Mouse (Mus musculus) urinary bladder, postnatal 36 days (tissue): ENCODE measurements around the gene Abcg4.

Source experiments
- DNase-seq, 2 experiments: peaks; one replicate each; pipeline ENCODE4 v3.0.0; 2022; ENCODE audit warnings: low spot score in 2 of 2, mixed read lengths in 1 of 2

Gene Abcg4

DNA sequence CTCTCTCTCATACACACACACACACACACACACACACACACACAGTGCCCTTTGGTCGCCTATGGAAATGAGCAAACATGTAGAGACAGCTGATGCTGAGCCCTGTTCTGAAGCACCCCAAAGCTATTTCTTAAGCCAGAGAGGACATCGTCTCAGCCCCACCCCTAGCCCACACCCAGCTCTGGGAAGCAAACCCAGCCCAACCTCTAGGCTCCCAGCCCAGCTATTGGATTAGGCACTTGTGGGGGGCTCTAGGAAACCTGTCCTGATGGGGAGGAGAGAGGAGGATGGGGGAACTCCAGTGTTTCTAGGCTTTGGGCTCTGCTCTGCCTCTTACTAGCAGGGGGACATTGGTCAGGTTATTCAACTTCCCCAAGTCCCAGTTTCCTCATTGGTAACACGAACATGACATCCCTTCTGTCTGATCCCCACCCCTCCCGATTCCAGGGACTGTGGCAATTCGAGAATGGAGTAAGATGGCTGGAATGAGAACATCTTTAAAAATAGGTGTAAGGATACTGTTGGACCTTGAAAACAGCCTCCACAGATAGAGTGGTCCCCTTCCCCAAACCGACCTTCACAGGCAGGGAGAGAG, 2.1 kb downstream of the Abcg4 start:
- DNase-seq, result no peak

DNA sequence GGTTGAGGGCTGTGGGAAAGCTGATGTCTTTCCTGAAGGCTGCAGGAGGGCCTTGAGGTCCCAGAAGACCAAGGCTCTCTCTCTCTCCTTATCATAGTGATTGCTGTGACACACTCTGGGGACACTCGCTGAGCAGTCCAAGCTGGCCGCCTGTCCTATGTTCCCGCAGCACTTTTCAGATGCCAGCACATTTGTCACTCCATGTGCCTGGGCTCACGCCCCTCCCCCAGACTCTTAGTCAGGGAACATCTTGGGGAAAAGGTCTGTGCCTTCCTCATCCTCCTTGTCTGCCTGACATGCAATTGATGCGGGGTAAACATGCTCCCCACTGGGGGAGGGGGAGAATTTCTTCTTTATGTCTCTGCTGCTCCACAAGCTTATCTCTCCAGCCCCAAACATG, 5.2 kb downstream of the Abcg4 start:
- DNase-seq, result no peak

DNA sequence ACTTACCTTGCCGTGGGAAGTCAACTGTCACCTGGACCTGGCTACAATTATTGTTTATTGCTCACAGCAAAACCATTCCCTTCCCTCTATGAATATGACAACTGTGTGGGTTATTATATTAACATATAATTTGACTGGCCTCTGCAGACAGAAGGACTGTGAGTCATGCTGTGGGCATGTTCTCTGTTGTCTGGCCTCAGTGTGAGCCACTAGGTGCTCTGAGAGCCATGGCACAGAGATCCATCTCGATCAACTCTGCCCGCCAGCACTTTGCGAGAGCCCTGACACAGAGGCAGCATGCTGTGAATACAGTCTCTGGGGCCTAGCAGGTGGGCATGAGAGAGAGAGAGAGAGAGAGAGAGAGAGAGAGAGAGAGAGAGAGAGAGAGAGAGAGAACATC, 18.4 kb downstream of the Abcg4 start:
- DNase-seq, result no peak

DNA sequence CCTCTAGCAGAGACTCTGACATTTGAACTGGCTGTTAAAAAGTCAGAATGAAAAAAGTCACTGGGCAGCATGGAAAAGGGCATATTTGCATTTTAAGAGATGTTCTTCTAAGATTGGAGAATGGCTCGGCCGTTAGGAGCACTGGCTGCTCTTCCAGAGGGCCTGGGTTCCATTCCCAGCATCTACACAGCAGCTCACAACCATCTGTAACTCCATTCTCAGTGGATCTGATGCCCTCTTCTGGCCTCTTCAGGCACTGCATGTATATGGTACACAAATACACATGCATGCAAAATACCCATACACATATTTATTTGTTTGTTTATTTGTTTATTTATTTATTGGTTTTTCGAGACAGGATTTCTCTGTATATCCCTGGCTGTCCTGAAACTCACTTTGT, 19.3 kb downstream of the Abcg4 start:
- DNase-seq, result no peak

DNA sequence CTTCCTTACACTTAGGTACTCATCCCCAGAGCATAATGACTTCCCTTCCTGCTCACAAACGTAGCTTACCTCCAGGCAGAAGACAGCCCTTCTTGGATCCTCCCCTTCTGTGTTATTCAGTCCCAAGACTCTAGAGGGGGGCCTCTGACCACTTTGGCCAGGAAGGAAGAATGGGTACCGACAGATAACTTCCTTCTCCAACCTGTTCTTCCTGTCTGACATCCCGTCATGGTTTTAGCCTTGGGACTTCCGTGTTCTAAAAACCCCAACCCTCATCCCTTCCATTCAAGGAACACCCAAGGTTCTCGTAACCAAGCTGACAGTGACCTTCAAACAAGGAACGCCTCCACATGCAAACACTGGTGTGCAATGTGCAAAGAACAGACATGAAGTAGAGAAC, 20.0 kb downstream of the Abcg4 start, which contains the start of gene Nlrx1:
TSS of gene Nlrx1 (minus strand) at position 168 of the 400 bp plus-strand sequence.
- no peak for DNase-seq

DNA sequence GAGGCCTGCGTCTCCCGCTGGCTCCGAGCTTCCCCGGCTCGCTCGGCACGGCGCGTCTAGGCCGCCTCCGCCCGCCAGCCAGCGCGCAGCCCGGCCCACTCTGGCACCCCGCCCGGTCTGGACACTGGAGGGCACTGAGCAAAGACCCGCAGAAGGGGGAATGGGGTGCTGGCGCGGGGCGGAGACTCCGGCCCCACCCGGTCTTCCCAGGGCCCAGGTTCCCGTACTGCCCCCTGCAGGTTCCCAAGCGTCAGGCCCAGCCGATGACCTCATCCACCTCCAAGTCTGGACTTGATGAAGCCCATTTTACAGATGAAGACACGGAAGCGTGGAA, 20.4 kb downstream of the Abcg4 start:
- DNase-seq, result peak; percentile 86 to 89

DNA sequence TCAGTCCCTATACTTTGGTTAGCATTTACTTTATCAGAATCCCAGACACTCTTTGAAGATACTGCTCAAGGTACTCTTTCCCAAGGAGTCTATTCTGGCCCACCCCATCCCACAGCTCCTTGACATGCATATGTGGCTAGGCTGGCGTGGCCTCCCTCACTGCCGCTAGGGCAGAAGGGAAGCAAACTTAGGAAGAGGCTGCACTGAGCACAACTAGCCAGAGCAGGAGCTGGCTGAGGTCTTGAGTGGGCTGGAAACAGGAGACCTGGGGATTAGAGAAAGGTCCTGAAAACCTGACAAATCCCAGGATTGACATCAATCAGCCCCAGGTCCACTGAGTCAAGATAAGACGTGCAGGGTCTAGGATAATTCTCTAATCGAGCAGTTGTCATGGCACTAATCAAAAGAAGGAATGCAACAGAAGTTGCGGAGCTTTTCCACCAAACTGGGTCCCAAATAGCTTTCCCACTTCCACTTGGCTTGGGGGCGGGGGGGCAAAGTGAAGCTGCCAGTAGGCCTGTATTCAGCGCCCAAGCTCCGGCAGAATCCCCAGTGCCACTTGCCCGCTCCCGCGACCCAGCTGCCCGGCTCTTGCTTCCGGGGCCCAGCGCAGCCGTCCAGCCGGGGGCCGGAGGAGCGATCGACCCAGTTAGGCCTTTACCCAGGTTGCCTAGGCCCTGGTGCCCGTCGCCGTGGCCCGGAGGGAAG, 20.9 kb downstream of the Abcg4 start:
- no peak for DNase-seq

DNA sequence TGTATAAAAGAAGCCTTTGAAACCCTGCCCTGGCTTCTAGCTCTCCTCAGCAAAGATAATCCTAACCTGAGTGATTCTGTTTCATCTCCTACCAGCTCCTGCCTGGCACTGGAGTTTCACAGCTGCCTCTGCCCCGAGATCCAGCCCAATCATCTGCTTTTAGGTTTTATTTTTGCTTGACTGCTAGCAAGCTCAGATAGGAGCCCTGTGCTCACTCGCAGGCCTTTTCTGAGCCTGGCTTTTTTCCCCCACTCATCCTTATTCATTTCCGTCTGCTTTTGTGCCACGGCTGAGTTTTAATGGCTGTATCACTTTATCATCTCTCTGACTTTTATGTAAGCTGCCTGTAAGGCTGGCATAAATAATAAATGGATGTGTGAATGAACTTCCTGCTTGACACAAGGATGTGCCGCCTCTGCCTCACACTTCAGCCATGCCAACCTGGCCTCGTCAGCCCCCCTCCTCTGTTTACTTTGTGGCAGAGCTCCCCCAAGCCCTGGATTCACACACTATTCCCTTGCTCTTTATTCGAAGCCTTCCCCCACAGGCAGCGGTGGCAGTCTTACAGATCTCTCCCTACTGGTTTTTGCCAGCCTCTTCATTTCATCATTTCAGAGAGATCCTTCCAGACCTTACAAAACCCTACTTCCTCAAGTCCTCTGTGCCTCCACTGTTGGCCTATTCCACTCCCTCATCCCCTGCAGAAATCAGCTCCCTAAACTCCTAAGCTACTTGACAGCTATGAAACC, 21.8 kb downstream of the Abcg4 start:
- no peak for DNase-seq

DNA sequence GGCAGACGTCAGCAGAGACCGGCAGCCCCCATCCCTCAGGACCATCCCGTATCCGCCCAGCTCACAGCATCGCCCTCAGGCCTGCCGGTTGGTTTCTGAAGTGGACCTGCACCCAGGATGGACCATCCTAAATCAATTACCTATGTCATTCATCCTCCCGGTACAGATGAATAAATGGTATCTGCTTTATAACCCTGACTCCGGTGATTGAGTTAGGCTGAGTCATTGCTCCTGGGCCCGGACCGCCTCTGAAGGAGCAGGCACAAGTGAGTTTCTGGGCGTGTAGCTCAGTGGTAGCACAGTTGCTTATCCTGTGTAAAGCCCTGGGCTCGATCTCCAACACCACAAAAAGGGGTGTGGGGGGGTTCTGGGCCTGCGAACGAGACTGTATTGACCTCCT, 27.0 kb downstream of the Abcg4 start:
- DNase-seq, result no peak

DNA sequence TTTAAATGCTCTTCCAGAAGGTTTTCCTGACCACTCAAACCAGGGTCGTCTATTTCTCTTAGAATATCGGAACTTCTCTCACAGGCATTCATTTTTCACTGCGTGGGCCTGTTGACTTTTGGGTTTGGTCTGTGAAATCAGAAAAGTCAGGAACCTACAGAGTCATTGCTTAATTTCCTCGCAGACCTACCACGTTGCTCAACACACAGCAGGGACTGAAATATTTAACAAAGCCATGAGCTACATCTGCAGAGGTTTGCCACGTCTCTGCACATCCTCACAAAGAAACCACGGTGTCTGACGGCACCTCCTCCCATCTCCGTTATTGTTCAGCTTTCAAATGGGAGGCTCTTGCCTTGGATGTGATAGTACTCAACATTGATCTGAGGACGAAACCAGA, 29.4 kb downstream of the Abcg4 start:
- DNase-seq, result no peak

DNA sequence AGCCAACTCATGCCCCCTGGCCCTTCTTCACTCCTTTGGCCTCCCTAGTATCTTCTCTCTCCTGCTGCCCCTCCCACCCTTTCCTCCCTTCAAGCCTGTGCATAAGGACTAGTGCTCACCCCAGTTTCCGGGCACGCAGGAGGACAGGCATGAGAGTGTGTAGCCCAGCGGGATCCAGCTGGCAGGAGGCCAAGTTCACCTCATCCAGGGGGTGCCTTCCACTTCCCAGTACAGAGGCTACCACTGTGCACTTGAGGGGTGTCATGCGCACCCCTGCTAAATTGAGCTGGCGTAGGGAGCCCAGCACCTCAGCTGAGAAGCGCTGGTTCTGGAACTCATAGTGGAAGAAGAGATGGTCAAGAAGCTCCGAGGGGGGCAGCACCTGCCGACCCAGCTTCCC, 32.2 kb downstream of the Abcg4 start:
- no peak for DNase-seq

DNA sequence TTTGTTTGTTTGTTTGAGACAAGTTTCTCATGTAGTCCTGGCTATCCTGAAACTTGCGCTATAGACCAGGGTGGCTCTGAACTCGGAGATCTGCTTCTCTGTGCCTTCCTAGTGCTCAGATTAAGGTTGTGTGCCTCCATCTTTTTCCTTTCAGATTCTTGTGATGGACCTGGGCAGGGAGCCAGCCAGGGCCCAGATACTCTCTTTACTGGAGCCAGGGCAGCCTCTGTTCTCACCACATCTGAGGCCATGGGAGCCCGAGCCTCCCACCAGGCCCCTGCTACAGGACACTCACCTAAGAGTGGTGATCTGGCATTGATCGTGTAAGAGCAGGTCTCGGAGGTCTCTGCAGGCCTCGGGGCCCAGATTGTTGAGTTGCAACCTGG, 33.3 kb downstream of the Abcg4 start:
- DNase-seq, result no peak

DNA sequence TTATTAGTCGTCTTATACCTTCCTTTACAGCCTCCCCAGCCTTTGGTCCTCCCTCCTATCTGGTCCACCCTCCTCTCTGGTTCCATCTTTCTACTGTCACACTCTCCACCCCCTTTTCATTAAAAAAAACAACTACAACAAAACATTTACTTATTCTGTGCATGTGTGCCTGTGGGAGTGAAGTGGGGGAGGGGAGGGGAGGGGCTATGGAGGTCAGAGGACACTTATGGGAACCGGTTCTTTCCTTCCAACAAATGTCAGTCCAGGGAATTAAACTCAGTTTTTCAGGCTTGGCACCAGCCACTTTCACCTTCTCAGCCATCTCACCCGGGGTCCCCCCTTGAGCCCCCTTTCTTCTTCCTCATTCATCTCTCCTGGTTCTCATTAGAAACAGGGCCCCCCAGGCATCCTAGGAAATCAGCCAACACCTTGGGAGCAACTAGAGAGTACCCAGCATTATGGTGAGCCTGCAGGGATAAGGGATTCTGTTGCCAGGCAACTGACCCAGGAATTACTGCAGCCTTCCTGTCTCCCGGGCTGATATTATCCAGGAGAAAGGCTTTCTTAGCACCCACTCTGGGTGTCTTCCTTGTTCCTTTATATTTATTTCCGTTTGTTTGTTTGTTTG, 33.8 kb downstream of the Abcg4 start:
- no peak for DNase-seq

DNA sequence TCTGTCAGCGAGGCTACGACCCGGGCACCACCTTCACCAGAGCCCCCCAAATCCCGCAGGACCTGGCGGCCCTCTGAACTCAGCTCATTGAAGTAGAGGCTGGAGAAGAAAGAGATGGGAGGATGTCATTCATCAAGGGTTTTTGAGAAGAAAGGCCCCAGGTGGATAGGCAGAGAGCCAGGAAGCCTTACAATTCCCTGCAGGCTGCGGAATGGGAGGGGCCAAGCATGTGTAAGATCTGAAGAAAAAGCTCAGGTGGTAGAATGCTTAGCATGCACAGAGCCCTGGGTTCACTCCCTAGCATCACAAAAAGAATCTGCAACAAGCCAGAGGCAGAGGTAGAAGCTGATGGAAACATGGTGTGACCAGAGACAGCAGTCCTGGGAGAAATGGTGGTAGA, 35.0 kb downstream of the Abcg4 start:
- DNase-seq, result no peak

DNA sequence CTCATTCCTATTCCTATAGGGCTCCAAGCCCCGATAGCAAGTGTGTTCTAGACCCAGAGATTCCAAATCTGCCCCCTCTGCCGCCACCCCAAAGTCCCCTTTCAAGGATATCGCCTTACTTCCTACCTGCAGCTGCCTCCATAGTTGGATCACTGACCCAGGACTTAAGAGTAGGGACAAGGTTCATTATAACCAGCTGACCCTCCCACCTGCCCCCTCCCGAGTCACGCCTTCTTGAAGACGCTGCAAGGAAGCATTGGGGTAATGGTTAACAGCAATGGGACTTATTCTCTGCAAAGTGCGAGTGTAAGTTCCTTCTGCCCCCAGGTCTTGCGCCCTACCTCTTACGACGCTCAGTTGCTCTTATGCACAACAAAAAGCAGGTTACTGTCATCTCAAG, 37.1 kb downstream of the Abcg4 start, which contains the start of gene Pdzd3:
TSS of gene Pdzd3 (minus strand) at position 158 of the 400 bp plus-strand sequence.
- DNase-seq, result no peak

DNA sequence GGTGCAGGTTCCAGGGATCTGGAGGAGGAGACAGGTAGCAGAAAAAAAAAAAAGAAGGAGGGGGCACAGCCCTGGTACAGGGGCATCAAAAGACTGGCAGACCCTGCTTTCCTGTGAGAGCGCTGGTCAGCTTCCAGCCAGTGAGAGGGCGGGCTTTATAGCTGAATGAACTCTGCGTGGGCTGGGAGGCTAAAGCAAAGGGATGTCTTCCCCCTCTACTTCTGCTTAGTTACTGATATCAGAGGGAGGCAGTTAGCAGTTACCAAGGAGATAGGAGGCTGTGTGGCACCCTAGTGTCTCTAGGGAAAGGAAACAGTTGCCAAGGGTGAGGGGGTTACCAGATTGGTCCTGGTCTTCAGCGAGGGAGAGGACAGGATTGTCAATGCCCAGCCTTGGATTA, 38.0 kb downstream of the Abcg4 start:
- no peak for DNase-seq

DNA sequence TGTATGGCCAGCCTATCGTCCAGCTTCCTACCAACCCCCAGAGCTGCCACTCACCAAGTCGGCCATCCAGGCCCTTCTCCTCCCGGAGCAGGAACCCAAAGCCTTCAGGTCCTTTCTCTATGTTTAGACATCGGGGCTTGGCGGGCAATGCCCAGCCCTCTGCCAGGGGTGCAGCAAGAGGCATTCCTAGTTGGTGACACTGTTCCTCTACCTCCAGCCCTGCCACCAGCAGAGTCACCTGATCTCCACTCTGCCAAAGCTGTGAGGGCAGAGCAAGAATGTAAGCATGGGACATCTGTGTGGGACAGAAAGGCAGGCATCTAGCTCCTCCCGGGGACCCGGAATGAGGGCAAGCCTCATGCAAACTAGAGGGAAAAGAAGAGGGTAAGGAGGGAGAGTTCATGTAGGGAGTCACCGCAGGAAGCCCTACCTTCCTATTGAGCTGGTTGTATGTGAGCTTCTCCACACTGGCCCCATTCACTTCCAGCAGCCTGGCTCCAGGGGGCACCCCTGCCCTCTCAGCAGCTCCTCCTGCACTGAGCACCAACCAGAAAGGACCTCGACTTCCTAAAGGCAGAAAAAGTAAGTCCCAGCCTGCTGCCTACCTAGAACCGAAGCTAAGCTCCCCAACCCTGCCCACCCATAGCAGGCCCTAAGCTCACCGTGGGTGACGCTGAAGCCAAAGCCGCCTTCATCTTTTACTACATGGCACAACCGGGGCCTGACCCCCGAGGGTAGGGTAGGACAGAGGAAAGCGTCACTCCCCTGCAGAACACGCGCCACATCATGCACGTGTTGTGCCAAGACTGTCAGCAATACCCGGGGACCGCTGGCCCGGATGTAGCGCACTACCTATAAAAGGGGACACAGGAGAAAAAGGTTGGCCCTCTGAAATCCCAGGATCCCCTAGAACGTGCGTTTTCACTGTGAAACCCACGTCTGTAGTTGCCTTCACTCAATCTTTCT, 39.0 kb downstream of the Abcg4 start:
- peak; percentile 39 to 69 for DNase-seq

DNA sequence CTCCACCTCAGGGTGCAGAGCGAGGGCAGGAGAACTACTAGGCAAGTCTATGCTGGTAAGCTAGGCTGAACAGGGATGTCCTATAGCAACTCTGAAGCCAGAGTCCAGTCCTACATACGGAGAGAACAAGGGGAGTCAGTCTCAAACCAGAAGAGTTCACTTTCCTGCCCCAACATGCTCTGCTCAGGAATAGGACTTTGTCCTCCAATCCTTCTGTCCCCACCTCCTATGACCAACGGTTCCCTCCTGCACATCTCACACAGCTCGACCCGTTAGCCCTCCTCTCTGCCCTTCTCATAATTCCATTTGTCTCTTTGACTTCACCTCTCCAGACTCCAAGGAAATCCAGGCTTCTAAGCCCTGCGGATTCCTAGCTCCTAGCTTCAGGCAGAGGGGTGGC, 40.5 kb downstream of the Abcg4 start:
- DNase-seq, result no peak

DNA sequence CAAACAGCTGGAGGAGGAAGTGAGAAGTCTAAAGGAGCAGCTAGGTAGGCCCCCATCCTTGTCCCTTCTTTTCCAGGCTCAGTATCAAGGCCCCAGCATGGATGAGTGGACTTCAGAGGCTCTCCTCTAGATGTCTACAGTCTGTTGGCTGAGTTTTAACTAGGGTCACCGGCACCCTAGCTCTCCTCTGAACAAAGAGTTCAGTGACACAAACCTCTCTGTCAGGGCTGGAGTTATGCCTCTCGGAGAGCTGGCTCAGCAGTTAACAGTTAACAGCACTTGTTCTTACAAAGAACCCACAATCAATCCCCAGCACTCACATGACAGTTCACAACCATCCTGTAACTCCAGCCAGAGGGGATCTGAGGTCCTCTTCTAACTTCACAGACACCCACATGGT, 44.8 kb downstream of the Abcg4 start:
- DNase-seq, result no peak

DNA sequence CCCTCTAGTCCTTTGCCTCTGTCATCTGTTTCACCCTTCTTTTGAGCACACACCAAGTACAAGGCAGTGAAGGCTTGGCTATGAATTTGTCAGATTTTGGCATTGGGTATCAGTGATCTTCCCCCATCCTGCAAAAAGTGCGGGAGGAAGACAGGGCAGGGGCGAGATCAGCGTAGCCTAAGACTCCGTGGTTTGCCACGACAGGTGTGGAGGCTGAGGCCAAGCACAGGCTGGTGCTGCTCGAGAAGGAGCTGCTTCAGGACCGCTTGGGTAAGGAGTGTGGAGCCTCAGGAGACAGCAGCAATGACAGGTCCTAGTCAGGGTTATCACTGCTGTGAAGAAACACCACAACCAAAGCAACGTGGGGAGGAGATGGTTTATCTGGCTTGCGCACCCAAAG, 47.0 kb downstream of the Abcg4 start:
- DNase-seq, result no peak

DNA sequence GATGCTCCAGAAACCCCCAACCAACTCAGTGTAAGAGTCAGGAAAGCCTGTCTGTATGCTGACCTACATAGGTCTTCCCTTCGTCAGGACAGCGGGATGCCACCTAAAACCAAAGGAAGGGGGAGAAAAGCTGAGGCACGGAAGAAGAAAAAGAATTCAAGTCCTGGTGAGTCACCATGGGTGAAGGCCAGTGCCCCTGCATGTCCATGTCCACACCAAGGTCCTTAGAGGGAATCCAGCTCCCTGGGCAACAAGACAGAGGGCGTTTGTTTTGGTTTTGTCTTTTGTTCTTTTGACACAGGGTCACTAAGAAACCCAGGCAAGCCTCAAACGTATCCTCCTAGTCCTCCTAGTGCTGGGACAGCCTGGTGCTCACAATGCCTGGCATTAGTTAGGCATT, 47.5 kb downstream of the Abcg4 start:
- DNase-seq, result no peak

DNA sequence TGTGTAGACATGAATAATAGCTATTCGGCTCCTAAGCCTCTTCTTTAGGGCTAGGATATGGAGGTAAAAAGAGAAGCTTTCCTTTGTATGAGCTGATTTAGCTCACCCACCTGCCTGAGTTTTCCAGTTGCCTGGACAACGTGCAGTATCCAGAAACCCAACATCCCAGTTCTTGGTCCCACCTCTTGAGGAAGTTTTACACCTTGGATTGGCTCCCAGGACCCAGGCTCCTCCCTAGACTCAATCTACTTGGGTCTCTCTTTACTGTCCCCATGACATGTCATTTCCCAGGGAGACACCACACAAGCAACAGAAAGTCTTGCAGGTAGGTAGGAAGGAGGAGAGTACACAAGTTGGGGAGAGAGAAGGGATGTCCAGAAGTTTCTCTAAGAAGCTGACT, 48.0 kb downstream of the Abcg4 start, which contains the start of gene Ccdc153:
TSS of gene Ccdc153 (plus strand) at position 278 of the 400 bp plus-strand sequence.
- DNase-seq, result no peak
